Mouse (Mus musculus): Measurements from ENCODE around the gene Nrbf2.

Nrbf2 gene

DNA sequence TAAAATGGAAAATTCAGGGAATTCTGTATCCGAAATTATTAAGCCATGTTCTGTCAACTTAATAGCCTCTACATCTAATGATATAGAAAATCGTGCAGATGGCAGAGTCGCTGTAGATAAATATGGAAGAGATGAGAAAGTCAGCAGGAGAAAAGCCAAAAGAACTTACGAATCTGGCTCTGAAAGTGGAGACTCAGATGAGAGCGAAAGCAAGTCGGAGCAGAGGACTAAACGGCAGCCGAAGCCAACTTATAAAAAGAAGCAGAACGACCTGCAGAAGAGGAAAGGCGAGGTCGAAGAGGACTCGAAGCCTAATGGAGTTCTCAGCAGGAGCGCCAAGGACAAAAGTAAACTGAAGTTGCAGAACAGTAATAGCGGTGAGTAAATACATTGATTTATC is 58.6 kb downstream of the Nrbf2 start:
- in situ Hi-C loops (cut with MboI; ENCODE audit: low pct_unique_long_range_greater_than_20kb in 1 of 2, low sequenced_read_pairs in 2 of 2, unreplicated experiment in 1 of 2), result no loop called here

DNA sequence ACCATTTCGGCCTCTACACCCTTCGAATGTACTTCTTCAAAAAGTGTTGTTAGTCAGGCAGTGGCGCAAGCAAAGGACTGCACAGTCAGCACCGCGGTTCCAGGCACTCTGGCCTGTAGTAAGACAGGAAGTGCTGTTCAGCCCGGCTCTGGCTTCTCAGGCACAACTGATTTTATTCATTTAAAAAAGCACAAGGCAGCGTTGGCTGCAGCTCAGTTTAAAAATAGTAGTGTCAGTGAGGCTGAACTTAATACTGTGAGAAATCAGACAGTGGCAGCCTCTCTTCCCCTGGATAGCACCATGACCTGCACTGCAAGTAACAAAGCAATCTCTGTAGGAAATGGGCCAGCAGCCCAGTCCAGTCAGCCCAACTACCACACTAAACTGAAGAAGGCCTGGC is 59.0 kb downstream of the Nrbf2 start:
- in situ Hi-C loops (cut with MboI; ENCODE audit: low pct_unique_long_range_greater_than_20kb in 1 of 2, low sequenced_read_pairs in 2 of 2, unreplicated experiment in 1 of 2), result no loop called here

DNA sequence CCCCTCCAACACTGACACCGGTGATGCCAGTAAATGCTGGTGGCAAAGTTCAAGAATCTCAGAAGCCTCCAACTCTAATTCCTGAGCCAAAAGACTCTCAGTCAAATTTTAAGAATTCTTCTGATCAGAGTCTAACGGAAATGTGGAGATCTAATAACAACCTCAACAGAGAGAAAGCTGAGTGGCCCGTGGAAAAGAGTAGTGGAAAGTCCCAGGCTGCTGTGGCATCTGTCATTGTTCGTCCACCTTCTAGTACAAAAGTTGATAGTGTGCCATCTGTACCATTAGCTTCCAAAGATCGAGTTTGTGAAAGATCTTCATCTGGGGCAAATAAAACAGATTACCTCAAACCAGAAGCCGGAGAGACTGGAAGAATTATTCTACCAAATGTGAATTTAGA is 59.6 kb downstream of the Nrbf2 start:
- in situ Hi-C loops (cut with MboI; ENCODE audit: low pct_unique_long_range_greater_than_20kb in 1 of 2, low sequenced_read_pairs in 2 of 2, unreplicated experiment in 1 of 2), result no loop called here

DNA sequence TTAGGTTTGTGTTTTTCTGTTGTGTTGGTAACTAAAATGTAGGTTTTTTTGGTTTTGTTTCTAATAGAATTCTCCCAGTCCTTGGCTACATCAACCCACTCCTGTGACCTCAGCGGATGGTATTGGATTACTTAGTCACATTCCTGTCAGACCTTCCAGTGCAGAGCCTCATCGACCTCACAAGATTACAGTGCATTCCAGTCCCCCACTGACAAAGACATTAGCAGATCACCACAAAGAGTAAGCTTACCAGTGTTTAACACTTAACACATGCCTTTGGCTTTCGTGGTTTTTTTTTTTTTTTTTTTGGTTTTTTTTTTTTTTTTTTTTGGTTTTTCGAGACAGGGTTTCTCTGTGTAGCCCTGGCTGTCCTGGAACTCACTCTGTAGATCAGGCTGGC is 61.2 kb downstream of the Nrbf2 start:
- in situ Hi-C loops (cut with MboI; ENCODE audit: low pct_unique_long_range_greater_than_20kb in 1 of 2, low sequenced_read_pairs in 2 of 2, unreplicated experiment in 1 of 2), result no loop called here

DNA sequence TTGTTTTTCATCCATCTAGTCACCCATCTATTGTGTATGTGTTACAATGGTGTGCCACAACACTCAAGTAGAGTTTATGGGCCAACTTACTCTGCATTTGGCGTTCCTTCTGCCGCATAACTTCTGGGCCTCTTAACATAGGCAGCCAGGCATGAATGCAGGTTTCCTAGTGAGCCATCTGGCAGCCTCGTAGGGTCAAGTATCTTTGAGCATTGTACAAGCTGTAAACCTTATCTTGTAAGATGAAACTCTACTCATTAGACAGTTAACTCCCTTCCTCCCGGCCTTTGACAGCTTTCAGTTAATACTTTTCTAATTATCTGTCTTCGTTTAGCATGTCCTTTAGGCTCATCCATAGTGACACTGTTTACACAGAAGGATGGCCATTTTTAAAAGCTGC is 63.8 kb downstream of the Nrbf2 start:
- in situ Hi-C loops (cut with MboI; ENCODE audit: low pct_unique_long_range_greater_than_20kb in 1 of 2, low sequenced_read_pairs in 2 of 2, unreplicated experiment in 1 of 2), result no loop called here

DNA sequence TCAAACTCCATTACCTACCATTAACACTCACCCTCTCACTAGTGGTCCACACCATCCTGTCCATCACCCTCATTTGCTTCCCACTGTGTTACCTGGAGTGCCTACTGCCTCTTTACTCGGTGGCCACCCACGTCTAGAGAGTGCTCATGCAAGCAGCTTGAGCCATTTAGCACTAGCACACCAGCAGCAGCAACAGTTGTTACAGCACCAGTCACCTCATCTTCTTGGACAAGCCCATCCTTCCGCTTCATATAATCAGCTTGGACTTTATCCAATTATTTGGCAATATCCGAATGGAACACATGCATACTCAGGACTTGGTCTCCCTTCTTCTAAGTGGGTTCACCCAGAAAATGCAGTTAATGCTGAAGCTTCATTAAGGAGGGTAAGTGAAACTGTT is 64.9 kb downstream of the Nrbf2 start:
- in situ Hi-C loops (cut with MboI; ENCODE audit: low pct_unique_long_range_greater_than_20kb in 1 of 2, low sequenced_read_pairs in 2 of 2, unreplicated experiment in 1 of 2), result no loop called here

DNA sequence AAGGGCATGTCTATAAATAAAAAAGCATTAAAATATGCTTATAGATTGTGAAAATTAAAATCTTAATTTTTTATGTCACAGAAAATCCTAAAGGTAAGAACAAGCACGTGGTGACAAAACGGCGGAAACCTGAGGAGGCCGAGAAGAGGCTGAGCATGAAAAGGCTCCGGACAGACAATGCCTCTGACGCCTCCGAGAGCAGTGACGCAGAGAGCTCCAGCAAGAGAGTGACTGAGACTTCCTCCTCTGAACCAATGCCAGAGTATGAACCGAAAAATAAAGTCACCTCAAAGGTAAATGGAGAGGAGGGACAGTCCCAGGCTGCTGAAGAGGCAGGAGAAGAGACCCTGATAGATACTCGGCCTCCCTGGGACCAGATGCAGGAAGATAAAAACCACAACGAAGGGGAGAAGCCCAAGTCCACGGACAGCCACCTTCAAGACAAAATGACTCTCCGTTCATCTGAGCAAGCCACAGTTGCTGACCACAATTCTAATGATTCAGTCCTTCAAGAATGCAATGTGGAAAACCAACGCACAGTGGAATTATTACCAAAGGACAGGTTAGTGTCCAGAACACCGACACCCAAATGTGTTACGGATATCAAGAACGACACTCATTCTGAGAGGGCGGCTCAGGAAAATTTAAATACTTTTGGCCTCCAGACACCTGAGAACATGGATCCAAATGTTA is 66.1 kb downstream of the Nrbf2 start:
- in situ Hi-C loops (cut with MboI; ENCODE audit: low pct_unique_long_range_greater_than_20kb in 1 of 2, low sequenced_read_pairs in 2 of 2, unreplicated experiment in 1 of 2), result no loop called here

DNA sequence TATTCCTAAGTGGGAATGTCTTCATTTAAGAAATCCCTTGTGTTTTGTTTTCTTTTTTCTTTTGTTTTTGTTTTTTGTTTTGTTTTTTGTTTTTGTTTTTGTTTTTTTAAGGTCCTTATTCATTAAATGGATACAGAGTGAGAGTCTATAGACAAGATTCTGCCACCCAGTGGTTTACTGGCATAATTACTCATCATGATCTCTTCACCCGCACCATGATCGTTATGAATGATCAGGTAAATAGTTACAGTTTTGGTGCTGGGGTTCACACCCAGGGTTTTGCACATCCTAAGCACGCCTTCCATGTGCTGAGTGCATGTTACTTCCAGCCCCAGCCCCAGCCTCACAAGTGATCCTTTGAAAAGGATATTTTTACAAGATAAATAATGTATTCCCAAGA is 68.2 kb downstream of the Nrbf2 start:
- in situ Hi-C loops (cut with MboI; ENCODE audit: low pct_unique_long_range_greater_than_20kb in 1 of 2, low sequenced_read_pairs in 2 of 2, unreplicated experiment in 1 of 2), result no loop called here
